Mouse (Mus musculus) G1E (cell line): ENCODE measurements around the gene Flg2. TPM values are rescaled to one million over a fixed set of nuclear protein-coding genes. Genes with fewer than 3 reads are reported as not detected.

ENCODE experiments used
- ATAC-seq: 2 replicates; pipeline ENCODE4 v1.8.0; 2016; ENCODE audit warnings: mild to moderate bottlenecking; ENCODE audit not compliant: insufficient number of reproducible peaks, poor library complexity, low FRiP score, severe bottlenecking; ENCODE audit errors: extremely low read depth
- DNase-seq: peaks from one replicate; pipeline ENCODE4 v3.0.0; 2012; ENCODE audit warnings: low spot score
- H3K27me3 ChIP-seq: 2 replicates; pipeline ENCODE4 v1.6.1; 2012; ENCODE audit warnings: mild to moderate bottlenecking, low read length, inconsistent platforms; ENCODE audit not compliant: insufficient read depth
- H3K36me3 ChIP-seq: replicated peaks from 2 replicates; pipeline ENCODE3; 2012; ENCODE audit warnings: mild to moderate bottlenecking, inconsistent platforms
- H3K4me1 ChIP-seq: 2 replicates; pipeline ENCODE4 v1.6.1; 2012; ENCODE audit warnings: low read depth, low read length, inconsistent platforms, mixed read lengths; ENCODE audit not compliant: insufficient read depth
- H3K4me3 ChIP-seq: 2 replicates; pipeline ENCODE4 v1.5.1; 2012; ENCODE audit warnings: low read depth, mild to moderate bottlenecking, inconsistent platforms, low read length, moderate library complexity, mixed read lengths
- H3K9me3 ChIP-seq: replicated peaks from 2 replicates; pipeline ENCODE4 v1.6.1; 2012; ENCODE audit warnings: inconsistent platforms
- CTCF ChIP-seq: IDR thresholded peaks from 2 replicates; pipeline ENCODE4 v1.5.1; 2012; ENCODE audit warnings: low read depth, low read length, inconsistent platforms, mixed read lengths
- GATA1 ChIP-seq: IDR thresholded peaks from 2 replicates; pipeline ENCODE4 v1.6.1; 2012; ENCODE audit warnings: borderline replicate concordance, low read length, inconsistent platforms, mixed read lengths
- GATA2 ChIP-seq: IDR thresholded peaks from 2 replicates; pipeline ENCODE4 v1.6.1; 2012; ENCODE audit warnings: low read depth, low read length, inconsistent platforms, borderline replicate concordance
- POLR2AphosphoS5 ChIP-seq: IDR thresholded peaks from 2 replicates; pipeline ENCODE4 v1.6.1; 2012; ENCODE audit warnings: low read depth, low read length, inconsistent platforms; ENCODE audit not compliant: insufficient replicate concordance
- TAL1 ChIP-seq: conservative IDR thresholded peaks from 2 replicates; pipeline ENCODE4 v1.6.1; 2012; ENCODE audit warnings: low read depth, low read length, inconsistent platforms, mixed read lengths
- polyA plus RNA-seq: library from polyadenylated mRNA; stranded (reverse); fragments of >175 nt; gene quantifications from 2 replicates; pipeline ENCODE4 v1.2.3, GENCODE M21; 2012
- total RNA-seq, 2 experiments: library from RNA; stranded (forward) in 1 of 2; stranded (reverse) in 1 of 2; fragments of 200-1000 nt in 1 of 2; fragments of >200 nt in 1 of 2; fragmentation: Nextera tagmentation in 1 of 2; gene quantifications; 2 replicates each; pipeline ENCODE4 v1.2.3; 2014 to 2017

Gene Flg2
- not detected in 2 replicates for total RNA-seq (2014; fragmentation: Nextera tagmentation)
- total RNA-seq (2017): under 0.01 TPM in 2 replicates
- not detected in 2 replicates for polyA plus RNA-seq

DNA sequence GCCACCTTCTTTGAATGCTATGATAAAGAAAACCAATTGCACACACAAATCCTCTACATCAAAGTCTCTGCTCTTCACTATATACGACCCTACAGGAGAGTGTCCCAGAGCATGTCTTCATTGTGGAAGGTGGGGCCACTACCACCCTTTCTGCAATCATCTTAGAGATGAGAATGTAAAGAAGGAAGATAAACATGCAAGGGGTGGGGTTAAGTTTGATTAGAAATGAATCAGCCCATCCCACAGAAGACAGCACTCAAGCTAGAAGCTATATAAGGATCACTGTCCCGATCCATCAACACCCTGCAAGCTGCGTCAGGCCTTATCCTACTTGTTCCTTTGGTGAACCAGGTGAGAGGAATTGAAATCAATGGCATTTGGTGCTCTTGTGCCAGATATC is at the start of gene Flg2:
Flg2 (plus strand) TSS at position 301 of the 400 bp plus-strand sequence.
- no peak for ATAC-seq
- TF ChIP-seq GATA1 (no peak), TAL1 (no peak), POLR2AphosphoS5 (no peak), CTCF (no peak), GATA2 (no peak)
- Histone ChIP-seq H3K36me3 (no peaks in the 10 kb centered on the region), H3K4me3 (no peak within 1 kb of the TSS), H3K4me1 (no peaks in the 10 kb centered on the region), H3K9me3 (peaks cover 8% of the 10 kb centered on the region), H3K27me3 (no peaks in the 10 kb centered on the region)
- no peak for DNase-seq

DNA sequence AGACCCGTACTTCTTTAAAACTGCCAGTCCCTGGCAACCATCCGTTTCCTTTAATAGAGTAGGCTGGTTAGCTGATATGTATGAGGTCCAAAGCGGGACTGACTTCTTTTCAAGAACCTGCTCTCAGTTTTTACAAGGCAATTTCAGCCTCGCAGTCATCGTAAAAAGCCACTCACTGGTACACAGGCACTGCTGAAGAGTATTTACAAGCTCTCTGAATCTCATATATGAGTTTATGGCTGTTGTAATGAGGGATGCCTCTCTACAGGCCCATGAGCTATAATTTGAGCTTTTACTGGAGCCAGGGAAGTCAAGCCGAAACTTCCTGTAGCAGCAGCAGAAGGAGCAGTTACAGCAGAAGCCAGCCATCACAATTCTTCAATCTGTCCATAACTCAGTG is 34.6 kb upstream of the Flg2 start:
- ATAC-seq: no peak
- H3K4me3 ChIP-seq: no peak overlapping the region
- H3K9me3 ChIP-seq: peaks cover 6% of the 10 kb centered on the region; the same call in 1 of the 2 replicates
- no peak for DNase-seq
- H3K27me3 ChIP-seq: no peaks in the 10 kb centered on the region
- H3K36me3 ChIP-seq: no peaks in the 10 kb centered on the region
- no peak for TF ChIP-seq GATA1
- TF ChIP-seq TAL1: no peak
- TF ChIP-seq CTCF: no peak
- TF ChIP-seq POLR2AphosphoS5: no peak
- no peak for TF ChIP-seq GATA2
- no peaks in the 10 kb centered on the region for H3K4me1 ChIP-seq

DNA sequence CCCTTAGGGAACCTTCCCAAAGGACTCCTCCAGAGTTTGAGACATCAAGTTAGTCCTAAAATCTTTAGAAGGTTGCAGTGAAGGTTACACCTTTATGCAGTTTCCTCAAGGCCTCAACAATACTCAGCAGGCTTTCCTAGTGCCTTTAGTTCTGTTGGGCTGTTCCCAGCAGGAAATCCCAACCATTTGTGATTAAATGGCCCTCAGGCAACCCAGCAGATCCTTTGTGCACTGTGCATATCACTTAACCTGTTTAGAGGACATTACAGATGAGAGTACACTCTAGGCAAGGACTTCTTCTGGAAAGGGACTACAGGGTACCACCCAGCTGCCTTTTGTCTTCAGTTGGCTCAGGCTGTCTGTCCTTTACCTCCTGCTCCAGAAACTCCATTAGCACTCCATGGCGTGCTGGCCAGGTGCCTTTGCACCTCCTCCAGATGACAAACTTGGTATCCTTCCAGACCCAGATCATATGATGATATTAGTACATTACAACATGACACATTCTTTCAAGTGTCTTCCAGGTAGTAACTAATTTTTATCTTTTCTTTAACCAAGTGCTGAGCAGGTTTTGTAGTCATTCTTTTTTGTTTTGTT is 34.0 kb upstream of the Flg2 start:
- H3K36me3 ChIP-seq: no peaks in the 10 kb centered on the region
- no peak overlapping the region for H3K4me3 ChIP-seq
- H3K4me1 ChIP-seq: no peaks in the 10 kb centered on the region
- TF ChIP-seq GATA2 (no peak), POLR2AphosphoS5 (no peak), TAL1 (no peak), GATA1 (no peak), CTCF (no peak)
- no peak for DNase-seq
- H3K9me3 ChIP-seq: peaks cover 8% of the 10 kb centered on the region; the same call in 1 of the 2 replicates
- H3K27me3 ChIP-seq: no peaks in the 10 kb centered on the region
- ATAC-seq: no peak

DNA sequence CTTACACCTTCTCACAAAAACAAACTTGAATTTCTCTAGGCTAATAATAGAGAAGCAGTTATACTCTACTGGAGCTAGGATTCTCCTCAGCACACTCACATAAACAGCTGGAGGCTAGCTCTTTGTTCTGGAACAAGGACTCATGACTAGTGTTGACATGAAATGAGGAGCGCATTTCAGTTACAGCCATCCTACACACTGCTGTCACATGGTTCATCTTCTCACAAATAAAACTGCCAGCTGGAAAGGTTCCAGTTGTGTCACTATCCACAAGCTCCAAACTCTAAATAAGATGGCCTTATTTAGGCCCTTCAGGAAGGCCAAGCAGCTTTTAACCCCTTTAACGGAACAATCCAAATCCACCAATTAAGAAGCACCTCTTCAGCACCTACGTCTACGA is 16.2 kb upstream of the Flg2 start:
- peaks cover 9% of the 10 kb centered on the region for H3K9me3 ChIP-seq
- H3K36me3 ChIP-seq: no peaks in the 10 kb centered on the region
- H3K27me3 ChIP-seq: no peaks in the 10 kb centered on the region
- no peaks in the 10 kb centered on the region for H3K4me1 ChIP-seq
- H3K4me3 ChIP-seq: no peak overlapping the region
- ATAC-seq: no peak
- no peak for TF ChIP-seq CTCF
- no peak for TF ChIP-seq TAL1
- TF ChIP-seq GATA1: no peak
- TF ChIP-seq POLR2AphosphoS5: no peak
- TF ChIP-seq GATA2: no peak
- no peak for DNase-seq

DNA sequence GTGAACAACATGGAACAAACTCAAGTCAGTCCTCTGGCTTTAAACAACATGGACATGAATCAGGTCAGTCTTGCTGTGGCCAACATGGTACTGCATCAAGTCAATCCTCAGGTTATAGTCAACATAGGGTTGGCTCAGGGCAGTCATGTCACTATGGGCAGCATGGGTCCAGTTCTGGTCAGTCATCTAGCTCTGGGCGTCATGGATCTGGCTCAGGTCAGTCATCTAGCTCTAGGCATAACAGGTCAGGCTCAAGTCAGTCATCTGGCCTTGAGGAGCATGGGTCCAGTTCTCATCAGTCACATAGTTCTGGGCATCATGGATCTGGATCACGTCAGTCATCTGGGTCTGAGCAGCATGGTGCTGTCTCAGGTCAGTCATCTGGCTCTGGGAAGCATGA is 4.9 kb downstream of the Flg2 start:
- H3K4me1 ChIP-seq: no peaks in the 10 kb centered on the region
- H3K4me3 ChIP-seq: no peak overlapping the region
- DNase-seq: no peak
- ATAC-seq: no peak
- TF ChIP-seq POLR2AphosphoS5: no peak
- no peak for TF ChIP-seq GATA1
- TF ChIP-seq TAL1: no peak
- TF ChIP-seq CTCF: no peak
- TF ChIP-seq GATA2: no peak
- H3K27me3 ChIP-seq: no peaks in the 10 kb centered on the region
- H3K36me3 ChIP-seq: no peaks in the 10 kb centered on the region
- H3K9me3 ChIP-seq: peaks cover 27% of the 10 kb centered on the region

DNA sequence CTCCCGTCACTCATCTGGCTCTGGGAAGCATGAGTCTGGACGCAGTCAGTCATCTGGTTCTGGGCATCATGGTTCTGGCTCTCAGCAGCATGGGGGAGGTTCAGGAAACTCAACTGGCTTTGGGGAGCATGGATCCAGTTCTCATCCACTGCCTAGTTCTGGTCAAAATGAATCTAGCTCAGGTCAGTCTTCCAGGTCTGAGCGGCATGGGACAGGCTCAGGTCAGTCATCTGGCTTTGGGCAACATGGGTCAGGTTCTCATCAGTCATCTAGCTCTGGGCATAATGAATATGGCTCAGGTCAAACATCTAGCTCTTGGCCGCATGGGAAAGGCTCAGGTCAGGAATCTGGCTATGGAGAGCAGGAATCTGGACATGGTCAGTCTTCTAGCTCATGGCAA is 5.4 kb downstream of the Flg2 start:
- DNase-seq: no peak
- no peak for TF ChIP-seq POLR2AphosphoS5
- TF ChIP-seq GATA2: no peak
- no peak for TF ChIP-seq CTCF
- TF ChIP-seq GATA1: no peak
- TF ChIP-seq TAL1: no peak
- no peaks in the 10 kb centered on the region for H3K4me1 ChIP-seq
- H3K27me3 ChIP-seq: no peaks in the 10 kb centered on the region
- H3K4me3 ChIP-seq: no peak overlapping the region
- ATAC-seq: no peak
- H3K36me3 ChIP-seq: no peaks in the 10 kb centered on the region
- peaks cover 24% of the 10 kb centered on the region for H3K9me3 ChIP-seq

Other genes with a start within 250 kb of the Flg2 start
- gene Lce3d, start 239.9 kb upstream of the Flg2 start, total RNA-seq (2014; fragmentation: Nextera tagmentation): not detected in 2 replicates
- gene Lce3d, start 239.9 kb upstream of the Flg2 start, total RNA-seq (2017): 0.46 TPM in 1 of 2 replicates, not detected in the other
- gene Lce3d, start 239.9 kb upstream of the Flg2 start, polyA plus RNA-seq: not detected in 2 replicates
- not detected in 2 replicates for gene Lce3e, start 230.2 kb upstream of the Flg2 start, total RNA-seq (2014; fragmentation: Nextera tagmentation)
- not detected in 2 replicates for gene Lce3e, start 230.2 kb upstream of the Flg2 start, total RNA-seq (2017)
- gene Lce3e, start 230.2 kb upstream of the Flg2 start, polyA plus RNA-seq: not detected in 2 replicates
- gene Lce3f, start 205.1 kb upstream of the Flg2 start, total RNA-seq (2014; fragmentation: Nextera tagmentation): not detected in 2 replicates
- not detected in 2 replicates for gene Lce3f, start 205.1 kb upstream of the Flg2 start, total RNA-seq (2017)
- not detected in 2 replicates for gene Lce3f, start 205.1 kb upstream of the Flg2 start, polyA plus RNA-seq
- gene Crct1, start 181.6 kb upstream of the Flg2 start, total RNA-seq (2014; fragmentation: Nextera tagmentation): not detected in 2 replicates
- not detected in 2 replicates for gene Crct1, start 181.6 kb upstream of the Flg2 start, total RNA-seq (2017)
- not detected in 2 replicates for gene Crct1, start 181.6 kb upstream of the Flg2 start, polyA plus RNA-seq
- not detected in 2 replicates for gene Lce1m, start 178.2 kb upstream of the Flg2 start, total RNA-seq (2014; fragmentation: Nextera tagmentation)
- 0.38 TPM in 1 of 2 replicates, not detected in the other for gene Lce1m, start 178.2 kb upstream of the Flg2 start, total RNA-seq (2017)
- not detected in 2 replicates for gene Lce1m, start 178.2 kb upstream of the Flg2 start, polyA plus RNA-seq
- not detected in 2 replicates for gene Gm4858, start 128.5 kb upstream of the Flg2 start, total RNA-seq (2014; fragmentation: Nextera tagmentation)
- 0.27 TPM in 1 of 2 replicates, not detected in the other for gene Gm4858, start 128.5 kb upstream of the Flg2 start, total RNA-seq (2017)
- gene Gm4858, start 128.5 kb upstream of the Flg2 start, polyA plus RNA-seq: not detected in 2 replicates
- gene Crnn, start 52.5 kb upstream of the Flg2 start, total RNA-seq (2014; fragmentation: Nextera tagmentation): not detected in 2 replicates
- gene Crnn, start 52.5 kb upstream of the Flg2 start, total RNA-seq (2017): 0.22 TPM in 1 of 2 replicates, not detected in the other
- gene Crnn, start 52.5 kb upstream of the Flg2 start, polyA plus RNA-seq: not detected in 2 replicates
- not detected in 2 replicates for gene Flg, start 76.2 kb downstream of the Flg2 start, total RNA-seq (2014; fragmentation: Nextera tagmentation)
- 0.17 and 1.1 TPM in 2 replicates for gene Flg, start 76.2 kb downstream of the Flg2 start, total RNA-seq (2017)
- gene Flg, start 76.2 kb downstream of the Flg2 start, polyA plus RNA-seq: not detected in 2 replicates
- not detected in 2 replicates for gene Hrnr, start 122.5 kb downstream of the Flg2 start, total RNA-seq (2014; fragmentation: Nextera tagmentation)
- gene Hrnr, start 122.5 kb downstream of the Flg2 start, total RNA-seq (2017): 0.05 TPM in 1 of 2 replicates, not detected in the other
- not detected in 2 replicates for gene Hrnr, start 122.5 kb downstream of the Flg2 start, polyA plus RNA-seq
- gene Rptn, start 196.4 kb downstream of the Flg2 start, total RNA-seq (2014; fragmentation: Nextera tagmentation): not detected in 2 replicates
- gene Rptn, start 196.4 kb downstream of the Flg2 start, total RNA-seq (2017): 0.11 TPM in 1 of 2 replicates, not detected in the other
- gene Rptn, start 196.4 kb downstream of the Flg2 start, polyA plus RNA-seq: not detected in 2 replicates
- gene Tchh, start 245.1 kb downstream of the Flg2 start, total RNA-seq (2014; fragmentation: Nextera tagmentation): not detected in 2 replicates
- 0.05 TPM in 1 of 2 replicates, not detected in the other for gene Tchh, start 245.1 kb downstream of the Flg2 start, total RNA-seq (2017)
- not detected in 2 replicates for gene Tchh, start 245.1 kb downstream of the Flg2 start, polyA plus RNA-seq